Mouse (Mus musculus): Measurements from ENCODE around the gene AU022252. TPM values are rescaled to one million over a fixed set of nuclear protein-coding genes. Genes with fewer than 3 reads are reported as not detected.

Gene AU022252
- polyA plus RNA-seq, 1 experiment from 2014 or later: 27.9 TPM

- no peak overlapping the region for H3K27ac ChIP-seq (ENCODE audit: low read length)
- no peak overlapping the region for H3K4me3 ChIP-seq (replicated peaks; ENCODE audit: low read length)
- peaks cover 25% of the 10 kb centered on the region for H3K36me3 ChIP-seq (ENCODE audit: control insufficient read depth, insufficient read depth)
- no peak for ATAC-seq
- H3K9ac ChIP-seq (replicated peaks; ENCODE audit: low read depth, low read length): no peak overlapping the region
- WGBS: 92% methylated on average over 11 of the region's 11 CpGs
- H3K4me1 ChIP-seq (replicated peaks; ENCODE audit: control insufficient read depth, insufficient read depth, low read length): peaks cover 5% of the 10 kb centered on the region
- H3K4me2 ChIP-seq (ENCODE audit: low read length): no peak overlapping the region
- no peaks in the 10 kb centered on the region for H3K9me3 ChIP-seq (ENCODE audit: control insufficient read depth, low read length)
- no peaks in the 10 kb centered on the region for H3K27me3 ChIP-seq (replicated peaks; ENCODE audit: control insufficient read depth, insufficient read depth, low read length)
Measured at GRCm38 (mm10) chr4:119226751-119227150, 5.8 kb downstream of the AU022252 start.

- whole genome bisulfite sequencing: 94% methylated on average over 9 of the region's 9 CpGs
- Histone ChIP-seq H3K4me2 (ENCODE audit: low read length) (no peak overlapping the region), H3K36me3 (ENCODE audit: control insufficient read depth, insufficient read depth) (peaks cover 25% of the 10 kb centered on the region), H3K4me3 (replicated peaks; ENCODE audit: low read length) (no peak overlapping the region), H3K9me3 (ENCODE audit: control insufficient read depth, low read length) (no peaks in the 10 kb centered on the region), H3K27me3 (replicated peaks; ENCODE audit: control insufficient read depth, insufficient read depth, low read length) (no peaks in the 10 kb centered on the region), H3K9ac (replicated peaks; ENCODE audit: low read depth, low read length) (no peak overlapping the region), H3K4me1 (replicated peaks; ENCODE audit: control insufficient read depth, insufficient read depth, low read length) (no peaks in the 10 kb centered on the region), H3K27ac (ENCODE audit: low read length) (no peak overlapping the region)
- ATAC-seq: no peak
Measured at GRCm38 (mm10) chr4:119225719-119226118, 6.8 kb downstream of the AU022252 start.

DNA sequence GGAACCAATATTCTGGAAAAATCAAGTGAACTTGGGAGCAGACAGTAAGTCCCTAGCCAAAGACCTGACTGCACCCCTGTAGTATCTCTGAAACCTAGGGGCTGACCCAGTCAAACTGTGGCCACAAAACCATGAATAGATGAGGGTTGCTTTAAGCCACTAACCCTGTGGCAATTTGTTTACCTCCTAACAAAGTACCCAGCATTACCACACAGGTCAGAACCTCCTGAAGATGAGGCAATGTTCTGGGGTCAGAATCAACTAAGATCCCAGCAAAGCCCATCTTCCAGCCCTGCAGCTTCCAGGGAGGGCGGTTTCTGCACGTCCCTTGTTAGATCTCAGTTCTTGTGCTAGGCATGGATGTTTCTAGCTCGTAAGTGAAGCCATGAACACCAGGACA is 8.0 kb downstream of the AU022252 start:
- WGBS: 88% methylated on average over 3 of the region's 3 CpGs
- H3K27ac ChIP-seq (ENCODE audit: low read length): no peak overlapping the region
- peaks cover 25% of the 10 kb centered on the region for H3K36me3 ChIP-seq (ENCODE audit: control insufficient read depth, insufficient read depth)

GRCm38 (mm10) chr4:119223696-119224095 is 8.8 kb downstream of the AU022252 start:
- H3K9ac ChIP-seq (replicated peaks; ENCODE audit: low read depth, low read length): no peak overlapping the region
- no peaks in the 10 kb centered on the region for H3K9me3 ChIP-seq (ENCODE audit: control insufficient read depth, low read length)
- H3K4me2 ChIP-seq (ENCODE audit: low read length): no peak overlapping the region
- no peak overlapping the region for H3K4me3 ChIP-seq (replicated peaks; ENCODE audit: low read length)
- peaks cover 25% of the 10 kb centered on the region for H3K36me3 ChIP-seq (ENCODE audit: control insufficient read depth, insufficient read depth)
- H3K4me1 ChIP-seq (replicated peaks; ENCODE audit: control insufficient read depth, insufficient read depth, low read length): no peaks in the 10 kb centered on the region
- 86% methylated on average over 1 of the region's 1 CpGs for WGBS
- no peak for ATAC-seq
- H3K27ac ChIP-seq (ENCODE audit: low read length): no peak overlapping the region
- no peaks in the 10 kb centered on the region for H3K27me3 ChIP-seq (replicated peaks; ENCODE audit: control insufficient read depth, insufficient read depth, low read length)

More for the DNA sequence above, 8.0 kb downstream of the AU022252 start:
- Histone ChIP-seq H3K4me1 (replicated peaks; ENCODE audit: control insufficient read depth, insufficient read depth, low read length) (no peaks in the 10 kb centered on the region), H3K4me2 (ENCODE audit: low read length) (no peak overlapping the region), H3K4me3 (replicated peaks; ENCODE audit: low read length) (no peak overlapping the region), H3K9me3 (ENCODE audit: control insufficient read depth, low read length) (no peaks in the 10 kb centered on the region), H3K27me3 (replicated peaks; ENCODE audit: control insufficient read depth, insufficient read depth, low read length) (no peaks in the 10 kb centered on the region), H3K9ac (replicated peaks; ENCODE audit: low read depth, low read length) (no peak overlapping the region)
- no peak for ATAC-seq

DNA sequence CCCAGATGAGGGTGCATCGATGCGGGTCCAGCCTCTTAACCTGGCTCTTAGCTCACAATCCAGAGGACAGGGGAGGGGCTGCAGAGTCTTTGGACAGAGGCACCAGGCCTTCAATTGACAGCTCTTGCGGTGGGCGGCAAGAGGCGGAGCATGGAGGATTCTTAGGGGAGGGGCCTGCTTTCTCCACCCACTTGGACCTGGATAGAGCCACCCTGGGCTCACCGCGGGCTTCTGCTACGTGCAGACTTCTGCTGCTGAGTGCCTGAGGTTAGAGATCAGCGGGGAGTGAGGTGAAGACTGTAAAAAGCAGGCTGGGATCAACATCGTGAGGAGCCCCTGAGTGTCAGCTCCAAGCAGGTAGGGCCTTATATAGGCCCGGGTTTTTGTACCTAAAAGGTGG is 14.3 kb downstream of the AU022252 start, which contains the start of gene Tmem269:
Tmem269 (minus strand) TSS at position 49 of the 400 bp plus-strand sequence.
- Histone ChIP-seq H3K9ac (replicated peaks; ENCODE audit: low read depth, low read length) (no peak within 1 kb of the TSS), H3K27me3 (replicated peaks; ENCODE audit: control insufficient read depth, insufficient read depth, low read length) (no peaks in the 10 kb centered on the region), H3K4me2 (ENCODE audit: low read length) (no peak within 1 kb of the TSS), H3K27ac (ENCODE audit: low read length) (no peak within 1 kb of the TSS), H3K4me1 (replicated peaks; ENCODE audit: control insufficient read depth, insufficient read depth, low read length) (no peaks in the 10 kb centered on the region), H3K36me3 (ENCODE audit: control insufficient read depth, insufficient read depth) (no peaks in the 10 kb centered on the region), H3K4me3 (replicated peaks; ENCODE audit: low read length) (no peak within 1 kb of the TSS), H3K9me3 (ENCODE audit: control insufficient read depth, low read length) (no peaks in the 10 kb centered on the region)
- ATAC-seq: no peak; the same call in 1 of the 2 replicates
- WGBS: 9% methylated on average over 11 of the region's 11 CpGs

- WGBS: 74% methylated on average over 8 of the region's 8 CpGs
- Histone ChIP-seq H3K27me3 (replicated peaks; ENCODE audit: control insufficient read depth, insufficient read depth, low read length) (no peaks in the 10 kb centered on the region), H3K9ac (replicated peaks; ENCODE audit: low read depth, low read length) (no peak overlapping the region), H3K4me2 (ENCODE audit: low read length) (no peak overlapping the region), H3K9me3 (ENCODE audit: control insufficient read depth, low read length) (no peaks in the 10 kb centered on the region), H3K4me3 (replicated peaks; ENCODE audit: low read length) (no peak overlapping the region), H3K4me1 (replicated peaks; ENCODE audit: control insufficient read depth, insufficient read depth, low read length) (no peaks in the 10 kb centered on the region), H3K27ac (ENCODE audit: low read length) (no peak overlapping the region), H3K36me3 (ENCODE audit: control insufficient read depth, insufficient read depth) (no peaks in the 10 kb centered on the region)
- peak; percentile 43; the same call in 1 of the 2 replicates for ATAC-seq
Measured at GRCm38 (mm10) chr4:119216667-119217066, 15.8 kb downstream of the AU022252 start.

DNA sequence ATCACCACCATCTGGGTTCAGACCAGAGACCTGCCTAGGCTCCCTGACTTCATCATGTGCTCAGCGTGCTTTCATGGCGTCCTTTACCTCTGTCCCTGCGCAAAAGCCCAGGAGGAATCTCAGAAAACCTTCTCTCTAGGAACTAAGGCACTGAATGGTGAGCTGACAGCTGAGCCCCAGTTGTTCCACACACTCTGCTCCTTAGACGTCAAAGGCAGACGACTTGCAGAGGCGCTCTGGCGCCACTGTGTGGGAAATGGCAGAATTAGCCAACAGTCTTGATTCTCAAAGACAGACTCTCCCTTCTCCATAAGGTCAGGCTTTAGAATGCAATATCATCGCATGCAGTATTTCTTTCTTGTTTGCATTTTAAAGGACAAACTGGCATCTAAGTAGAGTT is 27.8 kb downstream of the AU022252 start:
- ATAC-seq: peak; percentile 74
- Histone ChIP-seq H3K4me1 (replicated peaks; ENCODE audit: control insufficient read depth, insufficient read depth, low read length) (no peaks in the 10 kb centered on the region), H3K4me2 (ENCODE audit: low read length) (no peak overlapping the region), H3K9me3 (ENCODE audit: control insufficient read depth, low read length) (no peaks in the 10 kb centered on the region), H3K27ac (ENCODE audit: low read length) (no peak overlapping the region), H3K4me3 (replicated peaks; ENCODE audit: low read length) (no peak overlapping the region), H3K27me3 (replicated peaks; ENCODE audit: control insufficient read depth, insufficient read depth, low read length) (no peaks in the 10 kb centered on the region), H3K36me3 (ENCODE audit: control insufficient read depth, insufficient read depth) (0 out of 2 replicates have a peak, but pooled peaks cover 3% of the 10 kb centered on the region), H3K9ac (replicated peaks; ENCODE audit: low read depth, low read length) (no peak overlapping the region)
- 16% methylated on average over 8 of the region's 8 CpGs for WGBS

DNA sequence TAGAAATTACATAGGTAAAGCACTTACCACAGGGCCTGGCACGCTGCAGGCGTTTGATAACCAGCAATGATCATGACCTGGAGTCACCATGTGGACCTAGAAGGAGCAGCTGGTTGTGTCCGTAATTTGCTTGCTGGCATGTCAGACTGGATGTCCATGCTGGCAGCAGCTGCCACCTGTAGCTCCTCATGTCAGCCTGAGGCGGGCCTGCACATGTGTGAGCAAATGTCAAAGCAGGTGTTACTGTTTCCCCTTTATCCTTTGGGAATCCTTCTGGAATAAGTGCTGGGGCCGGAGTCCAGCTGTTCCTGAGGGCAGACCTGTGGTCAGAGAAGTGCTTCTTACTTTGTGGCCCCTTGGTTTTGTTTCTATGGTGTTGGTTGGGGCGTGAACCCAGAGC is 34.4 kb downstream of the AU022252 start:
- peaks cover 20% of the 10 kb centered on the region for H3K4me1 ChIP-seq (replicated peaks; ENCODE audit: control insufficient read depth, insufficient read depth, low read length)
- no peak overlapping the region for H3K27ac ChIP-seq (ENCODE audit: low read length)
- WGBS: 89% methylated on average over 6 of the region's 6 CpGs
- H3K36me3 ChIP-seq (ENCODE audit: control insufficient read depth, insufficient read depth): 0 out of 2 replicates have a peak, but pooled peaks cover 3% of the 10 kb centered on the region
- H3K9me3 ChIP-seq (ENCODE audit: control insufficient read depth, low read length): no peaks in the 10 kb centered on the region
- ATAC-seq: no peak
- no peak overlapping the region for H3K4me2 ChIP-seq (ENCODE audit: low read length)
- H3K9ac ChIP-seq (replicated peaks; ENCODE audit: low read depth, low read length): no peak overlapping the region
- no peak overlapping the region for H3K4me3 ChIP-seq (replicated peaks; ENCODE audit: low read length)
- no peaks in the 10 kb centered on the region for H3K27me3 ChIP-seq (replicated peaks; ENCODE audit: control insufficient read depth, insufficient read depth, low read length)

GRCm38 (mm10) chr4:119195582-119196320 is 36.8 kb downstream of the AU022252 start:
- WGBS: 7% methylated on average over 18 of the region's 18 CpGs
- Histone ChIP-seq H3K9ac (replicated peaks; ENCODE audit: low read depth, low read length) (peak overlapping the region; percentile 83), H3K4me2 (ENCODE audit: low read length) (peak overlapping the region; percentile 59)

More at GRCm38 (mm10) chr4:119195582-119196320, 36.8 kb downstream of the AU022252 start:
- ATAC-seq: 0 out of 2 replicates have a peak, but pooled peaks have one; percentile 9
- Histone ChIP-seq H3K4me1 (replicated peaks; ENCODE audit: control insufficient read depth, insufficient read depth, low read length) (peaks cover 20% of the 10 kb centered on the region), H3K27me3 (replicated peaks; ENCODE audit: control insufficient read depth, insufficient read depth, low read length) (no peaks in the 10 kb centered on the region), H3K27ac (ENCODE audit: low read length) (peak overlapping the region; percentile 69), H3K9me3 (ENCODE audit: control insufficient read depth, low read length) (no peaks in the 10 kb centered on the region), H3K4me3 (replicated peaks; ENCODE audit: low read length) (peak overlapping the region; percentile 87), H3K36me3 (ENCODE audit: control insufficient read depth, insufficient read depth) (no peaks in the 10 kb centered on the region)

Data from forebrain, embryonic 16.5 days (tissue).